Mouse (Mus musculus): Measurements from ENCODE around the gene Snx33.
"Not testable (repeated sequence)": the region's sequence is repeated elsewhere in the genome, so short reads cannot be mapped to it uniquely, and the experiment has no call there.

DNA sequence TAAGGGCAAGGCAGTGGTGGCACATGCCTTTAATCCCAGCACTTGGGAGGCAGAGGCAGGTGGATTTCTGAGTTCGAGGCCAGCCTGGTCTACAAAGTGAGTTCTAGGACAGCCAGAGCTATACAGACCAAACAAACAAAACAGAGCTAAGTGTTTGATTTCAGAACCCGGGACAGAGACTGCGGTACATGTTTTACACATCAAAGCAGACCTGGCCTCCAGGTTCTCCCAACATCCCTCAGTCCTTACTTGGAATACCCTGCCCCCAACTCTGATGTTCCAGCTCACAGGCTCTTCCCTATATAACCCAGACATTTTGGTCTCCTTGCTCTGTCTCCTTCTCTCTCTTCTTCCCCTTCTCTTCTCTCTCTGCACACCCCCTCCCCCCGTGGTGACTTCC lies 18.2 kb downstream of the Snx33 start:
- not testable (repeated sequence) for TF ChIP-seq USF1 (IDR thresholded peaks at IDR 0.05; ENCODE audit: low read depth, low read length); EP300 (IDR thresholded peaks at IDR 0.05; ENCODE audit: low read length); POLR2AphosphoS2 (IDR thresholded peaks at IDR 0.05; ENCODE audit: low read depth, low read length); CTCF (conservative IDR thresholded peaks at IDR 0.05 in 1 of 2, IDR thresholded peaks at IDR 0.05 in 1 of 2; ENCODE audit: low read depth in 2 of 2, low read length in 2 of 2); TCF12 (IDR thresholded peaks at IDR 0.05; ENCODE audit: low read depth, low read length); POLR2A (IDR thresholded peaks at IDR 0.05; ENCODE audit: low read depth, low read length); HCFC1 (IDR thresholded peaks at IDR 0.05; ENCODE audit: low read depth, low read length); SIN3A (IDR thresholded peaks at IDR 0.05; ENCODE audit: low read length)

Data from CH12.LX (cell line).